Mouse (Mus musculus): ENCODE results near the gene Nynrin.

- TF ChIP-seq CTCF (IDR thresholded peaks at IDR 0.05) (no peak), EP300 (IDR thresholded peaks at IDR 0.05; ENCODE audit: insufficient read depth, low read depth, low read length) (no peak)
Observed at GRCm38 (mm10) chr14:55824481-55825215, 29.2 kb upstream of the Nynrin start.

Data from heart, adult 2 months (tissue).